16 mouse cellular contexts compared by ENCODE assay signal in the genomic region with DNA sequence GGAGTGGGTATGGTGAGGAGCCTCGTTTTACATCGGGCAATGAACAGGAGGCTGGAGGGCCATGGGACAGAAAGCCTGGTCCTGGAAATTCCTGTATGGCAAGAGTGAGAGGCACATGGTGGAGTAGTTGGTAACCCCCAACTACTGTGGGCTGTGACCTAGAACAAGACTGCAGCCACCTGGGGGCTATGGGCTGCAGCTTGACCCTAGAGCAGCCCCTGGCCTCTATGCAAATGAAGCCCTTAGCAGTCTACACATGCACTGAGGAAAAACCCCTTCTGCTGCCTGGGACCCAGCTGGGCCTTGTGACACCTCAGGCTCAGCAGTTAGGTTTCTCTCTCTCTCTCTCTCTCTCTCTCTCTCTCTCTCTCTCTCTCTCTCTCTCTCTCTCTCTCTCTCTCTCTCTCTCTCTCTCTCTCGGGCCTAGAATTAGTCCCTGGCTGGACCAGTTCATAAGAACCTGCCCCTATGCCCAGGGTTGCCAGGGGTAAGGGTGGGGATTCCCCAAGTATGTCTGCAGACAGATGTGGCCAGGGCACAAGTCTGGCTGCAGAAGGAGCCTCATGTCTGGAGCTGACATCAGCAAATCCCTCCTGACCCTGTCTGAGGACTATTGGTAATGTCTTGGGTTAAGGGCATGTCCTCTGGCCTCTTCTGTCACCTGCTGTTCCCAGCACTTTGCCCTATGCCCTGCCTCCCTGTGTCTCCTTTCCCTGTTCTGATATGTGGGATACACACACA.
A peak's percentile ranks its signal among the peaks of the same experiment; 100 is the strongest.
DNase-seq lines count a peak whose midpoint lies in the region; ATAC-seq and TF ChIP-seq lines count a peak whose summit lies in the region.
"Had no signal": no experiment of that assay in that cellular context is flagged by ENCODE, and none has a peak within 500 bp of the region (broad histone marks: within the 10 kb centered on the region; RNA-seq: fewer than 3 reads in every experiment).

No protein-coding gene starts in this region.

- intact Hi-C loops in heart, postnatal 14 days (cut with DNase I) = no loop called here

- H3K9ac ChIP-seq in midbrain, embryonic 12.5 days (replicated peaks) = 0 out of 2 replicates have a peak overlapping the region, but pooled peaks have one; percentile 11
- H3K9ac ChIP-seq in midbrain, postnatal 0 days (replicated peaks; ENCODE audit: low read length, poor library complexity, severe bottlenecking) = no peak overlapping the region
- H3K9ac ChIP-seq in hindbrain, embryonic 13.5 days = no peak overlapping the region
- H3K9ac ChIP-seq: heart, embryonic 15.5 days; limb, embryonic 12.5 days; liver, embryonic 15.5 days had no signal

- no peak overlapping the region for H3K4me3 ChIP-seq in heart, embryonic 10.5 days
- H3K4me3 ChIP-seq in midbrain, embryonic 12.5 days = no peak overlapping the region
- H3K4me3 ChIP-seq in midbrain, postnatal 0 days (ENCODE audit: low read depth, low read length) = no peak overlapping the region
- no peak overlapping the region for H3K4me3 ChIP-seq in hindbrain, embryonic 13.5 days
- no peak overlapping the region for H3K4me3 ChIP-seq in layer of hippocampus, adult 2 months
- H3K4me3 ChIP-seq: heart, embryonic 15.5 days; left cerebral cortex, adult 2 months; limb, embryonic 12.5 days; liver, embryonic 15.5 days had no signal

- ATAC-seq in midbrain, embryonic 12.5 days (ENCODE audit: low FRiP score, low read depth) = peak; percentile 44; the same call in 1 of the 2 replicates
- ATAC-seq in midbrain, postnatal 0 days (ENCODE audit: low FRiP score) = no peak
- ATAC-seq in CD4-positive, CD25-positive, alpha-beta regulatory T cell, adult 4 months = peak; percentile 51
- no peak for ATAC-seq in hindbrain, embryonic 13.5 days (ENCODE audit: low FRiP score)

- no peak for TF ChIP-seq CTCF in midbrain, postnatal 0 days (IDR thresholded peaks at IDR 0.05)
- TF ChIP-seq CTCF in layer of hippocampus, adult 2 months (conservative IDR thresholded peaks at IDR 0.05) = no peak

- DNase-seq in heart, embryonic 10.5 days (ENCODE audit: low spot score) = no peak
- no peak for DNase-seq in heart, postnatal 14 days
- DNase-seq in midbrain, postnatal 0 days (ENCODE audit: low spot score) = no peak
- DNase-seq in layer of hippocampus, adult 2 months (ENCODE audit: low spot score in 2 of 2) = no peak
- DNase-seq: adrenal gland, adult 8-10 months; cerebellum, adult 2 months; heart, adult 11 months; kidney, adult 8-10 months; lung, postnatal 14 days had no signal

- H3K36me3 ChIP-seq in heart, embryonic 10.5 days = no peaks in the 10 kb centered on the region
- H3K36me3 ChIP-seq in midbrain, embryonic 12.5 days = no peaks in the 10 kb centered on the region
- H3K36me3 ChIP-seq in midbrain, postnatal 0 days (ENCODE audit: insufficient read depth, low read length) = no peaks in the 10 kb centered on the region
- H3K36me3 ChIP-seq in hindbrain, embryonic 13.5 days = no peaks in the 10 kb centered on the region
- H3K36me3 ChIP-seq: heart, embryonic 15.5 days; limb, embryonic 12.5 days; liver, embryonic 15.5 days had no signal

- peaks cover 35% of the 10 kb centered on the region for H3K27me3 ChIP-seq in heart, embryonic 10.5 days (ENCODE audit: insufficient read depth, poor library complexity, severe bottlenecking)
- no peaks in the 10 kb centered on the region for H3K27me3 ChIP-seq in midbrain, embryonic 12.5 days
- no peaks in the 10 kb centered on the region for H3K27me3 ChIP-seq in midbrain, postnatal 0 days (ENCODE audit: insufficient read depth, low read length)
- H3K27me3 ChIP-seq in hindbrain, embryonic 13.5 days = no peaks in the 10 kb centered on the region
- H3K27me3 ChIP-seq: limb, embryonic 12.5 days; liver, embryonic 15.5 days had no signal

- H3K9me3 ChIP-seq in heart, embryonic 10.5 days = no peaks in the 10 kb centered on the region
- H3K9me3 ChIP-seq in midbrain, embryonic 12.5 days = no peaks in the 10 kb centered on the region
- no peaks in the 10 kb centered on the region for H3K9me3 ChIP-seq in midbrain, postnatal 0 days (ENCODE audit: low read length)
- H3K9me3 ChIP-seq in hindbrain, embryonic 13.5 days = no peaks in the 10 kb centered on the region
- H3K9me3 ChIP-seq: heart, embryonic 15.5 days; limb, embryonic 12.5 days; liver, embryonic 15.5 days had no signal

- no peak overlapping the region for H3K4me2 ChIP-seq in midbrain, embryonic 12.5 days (replicated peaks)
- H3K4me2 ChIP-seq in midbrain, postnatal 0 days (ENCODE audit: low read depth, low read length, poor library complexity, severe bottlenecking) = no peak overlapping the region
- H3K4me2 ChIP-seq in hindbrain, embryonic 13.5 days = no peak overlapping the region
- H3K4me2 ChIP-seq: heart, embryonic 15.5 days; limb, embryonic 12.5 days; liver, embryonic 15.5 days had no signal

- peaks cover 46% of the 10 kb centered on the region for H3K4me1 ChIP-seq in heart, embryonic 10.5 days
- peaks cover 18% of the 10 kb centered on the region for H3K4me1 ChIP-seq in midbrain, embryonic 12.5 days
- no peaks in the 10 kb centered on the region; the same call in 1 of the 2 replicates for H3K4me1 ChIP-seq in midbrain, postnatal 0 days (ENCODE audit: insufficient read depth, low read length)
- peaks cover 44% of the 10 kb centered on the region for H3K4me1 ChIP-seq in hindbrain, embryonic 13.5 days (replicated peaks)
- H3K4me1 ChIP-seq: liver, embryonic 15.5 days had no signal

- 0 out of 2 replicates have a peak overlapping the region, but pooled peaks have one; percentile 13 for H3K27ac ChIP-seq in heart, embryonic 10.5 days
- no peak overlapping the region for H3K27ac ChIP-seq in midbrain, embryonic 12.5 days (replicated peaks)
- no peak overlapping the region for H3K27ac ChIP-seq in midbrain, postnatal 0 days (ENCODE audit: low read depth, low read length)
- peak overlapping the region; percentile 48; the same call in 1 of the 2 replicates for H3K27ac ChIP-seq in hindbrain, embryonic 13.5 days
- H3K27ac ChIP-seq in layer of hippocampus, adult 2 months = no peak overlapping the region
- H3K27ac ChIP-seq: heart, embryonic 15.5 days; left cerebral cortex, adult 2 months; limb, embryonic 12.5 days; liver, embryonic 15.5 days had no signal

- WGBS in heart, embryonic 10.5 days = 34% methylated on average over 3 of the region's 3 CpGs
- 31% methylated on average over 3 of the region's 3 CpGs for WGBS in midbrain, embryonic 12.5 days
- WGBS in midbrain, postnatal 0 days = 12% methylated on average over 2 of the region's 3 CpGs
- 15% methylated on average over 3 of the region's 3 CpGs for WGBS in hindbrain, embryonic 13.5 days

Comparison
In these comparisons a context has a peak if more than half of its experiments do, and no peak if none do; other contexts are left out.
1. ATAC-seq: peak in midbrain, embryonic 12.5 days (single experiment) and CD4-positive, CD25-positive, alpha-beta regulatory T cell, adult 4 months (single experiment); none in midbrain, postnatal 0 days (single experiment) and hindbrain, embryonic 13.5 days (single experiment).
2. H3K27ac ChIP-seq: peak in heart, embryonic 10.5 days (single experiment) and hindbrain, embryonic 13.5 days (single experiment); none in midbrain, embryonic 12.5 days (single experiment), midbrain, postnatal 0 days (single experiment) and layer of hippocampus, adult 2 months (single experiment).